Mouse (Mus musculus) cerebellum, adult 9-10 months (tissue): ENCODE data around the gene Tmem240.

ENCODE experiments used
- DNase-seq: peaks from one replicate; pipeline ENCODE4 v3.0.0; 2022

Tmem240 gene

DNA sequence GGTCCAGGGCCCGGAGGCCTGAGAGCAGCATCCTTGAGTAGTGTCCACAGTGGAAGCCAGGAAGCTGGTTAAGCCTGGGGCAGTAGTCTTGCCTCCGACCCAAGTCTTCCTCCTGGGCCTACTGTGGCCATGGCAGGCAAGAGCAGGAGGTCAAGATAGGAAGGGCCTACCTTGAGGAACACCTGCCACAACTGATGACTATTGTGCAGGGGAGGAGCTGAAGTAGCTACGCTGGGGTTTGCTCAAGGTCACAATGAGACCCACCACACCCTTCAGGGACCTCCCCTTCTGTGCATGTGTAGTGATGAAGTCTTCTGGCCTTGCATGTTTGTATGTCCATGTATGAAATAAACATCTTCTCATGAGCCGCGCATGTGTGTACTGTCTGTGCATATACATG, 1.2 kb downstream of the Tmem240 start:
- DNase-seq, result no peak

DNA sequence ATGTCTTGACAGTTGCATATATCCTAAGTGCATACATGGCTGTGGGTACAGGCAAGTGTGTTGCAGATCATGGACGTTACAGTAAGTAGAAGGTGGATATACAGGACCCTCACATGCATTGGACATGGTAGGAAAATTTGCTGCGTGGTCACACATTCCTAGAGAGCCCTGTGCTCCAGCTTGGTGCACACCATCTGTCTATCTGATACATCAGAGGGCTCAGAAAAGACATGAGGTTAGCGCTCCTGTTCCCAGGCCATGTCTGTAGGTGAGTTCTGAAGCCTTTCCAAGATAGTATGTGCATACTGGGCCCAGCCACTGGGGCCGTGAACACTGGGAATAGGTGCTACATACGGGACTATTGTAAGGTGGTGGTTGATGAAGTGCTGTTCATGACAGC, 1.8 kb downstream of the Tmem240 start:
- DNase-seq, result peak; percentile 62

- DNase-seq, result peak; percentile 38
These were observed 3.7 kb downstream of the Tmem240 start for GRCm38 (mm10) chr4:155738262-155738661.

- DNase-seq, result no peak
These were observed 4.6 kb downstream of the Tmem240 start for GRCm38 (mm10) chr4:155739152-155739551.

DNA sequence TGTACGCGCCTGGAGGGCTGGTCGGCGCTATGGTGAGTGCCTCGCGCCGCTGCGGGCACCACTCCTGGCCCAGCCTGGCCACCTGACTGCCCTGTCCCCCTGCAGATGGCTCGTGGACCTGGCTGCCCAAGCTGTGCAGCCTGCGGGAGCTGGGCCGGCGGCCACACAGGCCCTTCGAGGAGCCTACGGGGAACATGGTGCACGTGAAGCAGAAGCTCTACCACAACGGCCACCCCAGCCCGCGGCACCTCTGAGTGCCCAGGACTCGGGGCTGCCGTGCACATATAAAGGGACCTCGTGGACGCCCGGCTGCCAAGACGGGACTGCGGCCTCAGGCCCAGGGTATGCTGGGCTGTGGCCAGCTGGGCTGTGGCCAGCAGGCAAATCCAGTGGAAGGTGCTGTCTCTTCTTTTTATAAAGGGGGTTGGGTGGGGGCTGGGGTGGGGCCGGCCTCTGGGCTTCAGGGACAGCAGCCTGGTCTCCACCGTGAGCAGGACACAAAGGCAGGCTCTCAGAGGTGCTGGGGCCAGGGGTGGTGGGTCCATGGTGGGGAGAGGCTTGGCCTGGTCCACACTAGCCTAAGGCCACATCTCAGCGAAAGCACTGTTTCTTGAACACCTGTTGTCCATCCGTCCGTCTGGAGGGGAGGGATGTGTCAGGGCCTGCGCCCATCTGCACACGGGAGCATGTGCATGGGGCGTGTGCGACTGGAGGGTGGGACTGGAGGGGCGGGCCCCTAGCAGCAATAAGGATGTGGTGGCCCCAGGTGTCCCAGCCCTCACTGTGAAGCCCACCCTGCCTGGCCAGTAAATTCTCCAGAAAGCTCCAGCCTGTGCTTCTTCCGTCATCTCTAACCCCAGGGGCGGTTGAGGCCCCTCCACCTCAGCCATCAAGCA, 5.4 kb downstream of the Tmem240 start:
- peak; percentile 84 for DNase-seq

DNA sequence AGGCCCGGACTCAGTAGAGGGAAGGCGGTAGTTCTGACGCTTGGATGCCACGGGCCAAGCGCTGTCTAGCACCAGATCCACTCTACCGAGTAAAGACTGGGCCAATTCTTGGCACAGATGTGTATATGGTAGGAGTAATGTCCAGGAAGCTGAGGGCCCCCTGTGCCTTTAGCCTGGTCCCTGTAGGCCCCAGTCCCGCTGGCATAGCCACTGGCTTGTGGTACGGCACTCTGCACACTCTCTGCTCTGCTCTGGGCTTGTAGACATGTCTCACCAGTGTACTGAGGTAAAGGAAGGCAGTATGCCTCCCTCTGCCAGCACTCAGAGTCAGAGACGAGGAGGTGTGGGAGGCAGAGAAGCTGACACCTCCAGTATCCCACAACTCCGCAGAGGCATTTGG, 6.1 kb downstream of the Tmem240 start:
- peak; percentile 52 for DNase-seq

DNA sequence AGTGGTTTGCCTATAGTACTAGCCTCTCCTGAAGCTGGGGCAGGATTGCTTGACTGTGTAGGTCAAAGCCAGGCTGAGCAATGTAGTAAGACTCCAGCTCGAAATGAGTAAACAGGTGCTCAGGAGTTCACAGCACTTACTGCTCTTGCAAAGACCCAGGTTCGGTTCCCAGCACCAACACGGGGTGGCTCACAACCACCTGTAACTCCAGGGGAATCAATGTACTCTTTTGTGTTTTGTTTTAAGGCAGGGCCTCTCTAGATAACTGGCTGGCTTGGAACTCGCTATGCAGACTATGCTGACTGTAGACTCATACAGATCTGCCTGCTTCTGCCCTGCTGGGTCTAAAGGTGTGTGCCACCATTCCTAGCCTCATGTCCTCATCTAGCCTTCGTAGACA, 8.1 kb downstream of the Tmem240 start:
- peak; percentile 51 for DNase-seq

DNA sequence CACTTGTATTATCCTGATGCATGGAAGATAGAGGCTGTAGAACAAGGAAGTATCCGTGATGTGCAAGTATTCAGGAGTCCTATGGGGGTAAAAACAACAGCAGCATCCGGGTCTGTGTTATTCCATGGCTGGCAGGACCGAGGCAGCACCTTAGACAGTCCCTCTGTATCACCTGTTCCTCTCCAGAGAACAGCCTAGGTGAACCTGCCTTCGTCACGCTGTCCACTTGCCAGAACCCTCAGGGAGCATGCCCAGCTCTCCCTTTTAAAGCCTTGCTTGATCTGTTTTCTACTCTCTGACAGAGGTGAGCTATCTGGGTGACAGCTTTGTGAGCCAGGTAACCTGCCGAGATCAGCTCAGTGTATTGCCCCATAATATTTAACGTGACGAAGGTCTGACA, 9.9 kb downstream of the Tmem240 start:
- DNase-seq, result peak; percentile 70

- DNase-seq, result peak; percentile 53
These were observed 10.5 kb downstream of the Tmem240 start for GRCm38 (mm10) chr4:155745136-155745535.

- DNase-seq, result peak; percentile 90
These were observed 11.5 kb downstream of the Tmem240 start for GRCm38 (mm10) chr4:155746036-155746548.

DNA sequence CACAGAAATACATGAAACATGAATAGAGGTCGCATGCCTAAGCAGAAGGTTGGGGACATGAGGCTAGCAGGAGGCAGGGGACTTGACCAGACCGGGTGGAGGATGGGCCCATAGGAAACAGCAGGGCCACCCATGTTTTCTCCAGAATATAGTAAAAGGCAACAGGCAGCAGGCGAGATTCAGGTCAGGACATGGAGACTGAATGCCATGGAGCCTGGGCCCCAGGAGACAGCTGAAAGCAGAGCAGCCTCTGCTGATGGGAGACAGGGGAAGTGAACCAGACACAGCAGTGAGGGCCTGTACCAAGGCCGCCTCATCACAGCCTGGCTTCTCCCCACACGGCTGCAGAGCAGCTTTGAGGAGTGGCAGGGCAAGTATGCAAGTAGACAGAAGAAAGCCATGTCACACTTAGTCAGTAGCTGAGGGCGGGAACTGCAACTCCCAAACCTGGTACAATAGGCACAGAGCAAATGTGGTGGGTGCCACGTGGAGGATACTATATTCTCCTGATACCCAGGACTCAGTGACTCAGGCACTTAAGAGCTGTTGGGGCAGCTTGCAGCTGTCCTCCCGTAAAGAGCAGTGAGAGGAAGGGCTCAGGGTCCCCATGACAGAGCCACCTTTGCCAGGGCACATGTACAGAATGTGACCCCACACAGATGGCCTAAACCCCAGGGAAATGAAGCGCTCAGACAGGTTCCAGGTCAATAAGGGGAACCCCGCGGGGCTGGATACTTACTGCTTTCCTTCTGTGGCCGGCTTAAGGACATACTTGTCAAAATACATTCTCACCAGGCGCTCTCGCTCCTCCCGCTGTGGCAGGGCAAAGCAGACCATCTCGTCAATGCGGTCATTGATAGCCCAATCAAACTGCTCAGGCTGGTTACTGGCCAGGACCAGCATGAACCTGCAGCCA, 12.2 kb downstream of the Tmem240 start:
- peak; percentile 73 for DNase-seq

DNA sequence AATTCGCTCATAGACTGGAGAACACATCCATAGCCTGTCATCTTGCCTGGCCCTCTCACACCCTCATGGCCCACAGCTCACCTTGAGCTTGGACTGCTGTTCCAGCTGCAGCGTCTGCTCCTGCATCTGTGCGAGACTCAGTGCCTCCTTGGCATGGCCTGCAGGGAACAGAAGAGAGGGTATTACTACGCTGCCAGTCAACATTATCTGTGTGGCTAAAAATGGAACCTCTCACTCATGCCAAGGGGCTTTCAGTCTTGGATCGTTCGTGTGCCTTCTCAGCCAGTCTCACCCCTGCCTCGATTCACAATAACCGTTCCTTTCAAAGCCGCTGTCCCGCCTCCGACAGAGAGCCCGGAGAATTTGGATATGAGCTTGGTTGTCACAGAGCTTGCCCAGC, 22.4 kb downstream of the Tmem240 start:
- DNase-seq, result no peak

DNA sequence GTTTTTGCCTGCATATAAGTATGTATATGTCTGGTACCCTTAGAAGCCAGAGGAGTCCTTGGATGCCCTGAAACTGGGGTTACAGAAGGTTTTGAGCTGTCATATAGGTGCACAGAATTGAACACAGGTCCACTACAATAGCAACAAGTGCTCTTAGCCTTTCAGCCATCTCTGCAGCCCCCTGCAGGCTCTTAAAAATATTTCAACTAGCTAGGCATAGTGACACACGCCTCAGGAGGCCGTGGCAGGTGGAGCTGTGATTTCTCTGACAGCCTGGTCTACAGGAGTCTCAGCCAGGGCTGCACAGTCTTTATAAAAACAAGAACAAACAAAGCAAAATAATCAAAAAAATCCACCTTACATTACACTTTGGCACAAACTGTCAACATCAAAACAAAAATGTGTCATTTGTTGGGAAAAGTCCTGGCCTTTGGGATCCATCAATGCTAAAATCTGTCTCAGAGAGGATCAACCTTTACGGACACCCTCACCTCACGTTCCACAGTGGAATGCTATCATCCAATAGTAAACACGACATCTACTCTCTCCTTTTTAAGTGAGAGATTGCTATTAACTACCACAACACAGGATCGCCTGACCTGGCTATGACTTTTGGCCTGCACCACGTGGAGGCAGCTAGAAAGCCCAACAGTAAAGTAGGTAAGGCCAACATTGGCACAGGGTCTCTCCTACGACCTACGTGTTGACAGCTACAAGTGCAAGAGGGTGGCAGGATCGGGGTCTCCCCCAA, 25.4 kb downstream of the Tmem240 start:
- peak; percentile 55 for DNase-seq

DNA sequence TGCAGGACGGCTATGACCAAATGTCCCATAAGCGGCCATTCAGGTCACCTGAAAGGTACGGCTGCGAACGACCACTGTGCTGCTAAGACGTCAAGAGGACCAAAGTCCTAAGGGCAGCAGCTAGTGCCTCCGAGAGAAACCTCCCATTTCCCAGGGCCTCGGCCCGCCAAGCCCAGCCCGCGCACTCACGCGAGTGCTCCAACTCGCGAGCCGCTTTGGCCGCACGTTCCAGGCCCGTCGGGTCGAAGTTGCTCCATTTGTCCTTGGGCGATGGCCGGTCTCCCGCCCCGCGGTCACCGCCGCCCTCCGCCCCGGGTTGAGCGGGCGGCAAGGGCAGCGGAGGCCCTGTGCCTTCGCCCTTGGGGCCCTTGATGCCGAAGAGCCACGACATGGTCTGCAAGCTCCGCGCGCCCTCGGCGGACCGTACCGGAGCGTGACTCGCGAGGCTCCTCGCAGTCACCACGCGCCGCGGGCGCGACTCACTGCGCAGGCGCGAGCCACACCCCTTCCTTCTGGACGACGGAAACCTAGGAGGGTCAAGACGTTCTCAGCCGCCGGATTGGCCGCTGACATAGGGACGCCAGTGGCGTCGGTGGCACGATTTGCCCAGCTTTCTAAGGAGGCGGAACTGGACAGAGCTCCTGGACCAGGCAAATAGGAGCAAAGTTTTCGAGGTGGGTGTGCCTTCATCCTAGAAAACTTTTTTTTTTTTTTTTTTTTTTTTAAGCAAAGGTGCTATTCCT, 26.2 kb downstream of the Tmem240 start, which contains the start of gene Atad3a:
Gene Atad3a (minus strand): TSS at position 481 of the 743 bp plus-strand sequence.
- peak; percentile 96 for DNase-seq

DNA sequence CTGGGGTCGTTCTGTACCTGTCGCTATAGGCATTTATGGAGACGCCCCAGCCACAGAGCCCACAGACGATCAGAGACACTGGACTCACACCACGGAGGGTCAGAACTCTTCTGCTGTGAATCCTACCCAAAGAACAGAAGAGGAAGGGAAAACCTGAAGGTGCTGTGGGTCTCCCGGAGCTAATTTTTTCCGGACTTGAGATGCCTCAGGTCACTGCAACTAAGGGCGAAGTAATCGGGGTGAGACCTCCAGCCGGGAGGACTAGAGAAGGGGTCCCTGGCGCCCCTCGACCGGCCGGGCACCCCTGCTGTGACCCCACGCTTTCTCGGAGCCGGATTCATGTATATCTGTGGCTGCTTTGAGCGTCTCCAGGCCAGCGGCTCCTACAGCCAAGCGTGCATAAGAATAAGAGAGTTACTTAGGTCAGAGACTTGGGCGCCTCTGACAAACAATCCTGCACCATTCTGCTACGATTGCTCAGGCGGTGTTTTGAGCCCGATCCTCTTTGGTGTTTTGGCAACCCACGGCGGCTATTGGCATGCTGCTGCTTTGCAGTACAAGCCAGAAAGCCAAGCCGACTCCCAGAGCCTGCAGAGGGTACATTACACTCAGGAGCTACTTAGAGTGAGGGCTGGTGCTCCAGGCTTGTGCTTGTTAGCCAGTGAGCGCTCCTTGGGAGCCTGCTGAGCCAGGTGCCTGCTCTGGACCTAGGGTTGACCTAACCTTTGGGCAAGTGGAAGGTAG, 26.9 kb downstream of the Tmem240 start:
- peak; percentile 56 for DNase-seq

DNA sequence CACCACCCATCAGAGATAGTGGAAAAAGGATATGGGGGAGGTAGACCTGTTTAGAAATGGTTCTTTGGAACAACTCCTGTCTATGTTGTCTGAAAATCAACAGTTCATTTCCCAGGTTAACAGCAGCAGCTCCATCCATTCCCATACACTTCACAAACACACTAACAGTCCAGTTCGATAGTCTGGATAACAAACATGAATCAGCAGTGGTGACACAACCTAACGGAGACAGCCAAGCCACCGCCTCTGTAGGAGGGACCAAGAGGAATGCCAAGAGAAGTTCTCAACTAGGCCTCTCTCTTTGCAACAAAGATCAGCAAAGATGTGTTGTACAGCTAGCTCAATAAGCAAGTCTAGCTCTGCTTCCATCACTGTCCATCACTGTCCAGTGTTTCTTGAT, 27.8 kb downstream of the Tmem240 start:
- DNase-seq, result no peak

- peak; percentile 53 for DNase-seq
These were observed 34.9 kb downstream of the Tmem240 start for GRCm38 (mm10) chr4:155769496-155769879.

GRCm38 (mm10) chr4:155769880-155770512, 35.4 kb downstream of the Tmem240 start:
- peak; percentile 95 for DNase-seq

- DNase-seq, result no peak
These were observed 36.0 kb downstream of the Tmem240 start for GRCm38 (mm10) chr4:155770626-155771025.

DNA sequence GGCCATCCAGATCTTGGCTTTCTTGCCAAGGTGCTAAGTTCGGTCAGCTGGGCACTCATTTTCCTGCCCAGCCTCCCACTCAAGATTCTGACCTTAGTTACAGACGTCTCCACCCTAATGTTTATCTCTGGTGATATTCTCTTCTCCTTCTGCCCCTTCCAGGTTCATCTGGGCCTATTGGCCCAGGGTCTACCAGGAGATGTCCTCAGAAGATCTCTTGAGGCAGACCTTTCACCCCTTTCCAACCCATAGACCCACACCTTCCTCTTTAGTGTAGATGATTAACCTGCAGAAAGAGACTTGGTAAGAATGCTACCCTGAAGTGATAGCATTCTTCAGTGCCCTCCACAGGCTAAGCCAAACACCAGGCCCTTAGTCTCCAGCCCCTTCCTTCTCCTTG, 37.1 kb downstream of the Tmem240 start:
- DNase-seq, result peak; percentile 28

GRCm38 (mm10) chr4:155772786-155773185, 38.2 kb downstream of the Tmem240 start:
- peak; percentile 55 for DNase-seq
